Mouse (Mus musculus) right cerebral cortex, adult 2 months (tissue): ENCODE results near the gene Ext2.
A peak's percentile ranks its signal among the peaks of the same experiment; 100 is the strongest.

Experiments used
- DNase-seq, 2 experiments: peaks; one replicate each; pipeline ENCODE4 v3.0.0; 2021 to 2022; ENCODE audit warnings: low spot score in 2 of 2

The Ext2 gene

DNA sequence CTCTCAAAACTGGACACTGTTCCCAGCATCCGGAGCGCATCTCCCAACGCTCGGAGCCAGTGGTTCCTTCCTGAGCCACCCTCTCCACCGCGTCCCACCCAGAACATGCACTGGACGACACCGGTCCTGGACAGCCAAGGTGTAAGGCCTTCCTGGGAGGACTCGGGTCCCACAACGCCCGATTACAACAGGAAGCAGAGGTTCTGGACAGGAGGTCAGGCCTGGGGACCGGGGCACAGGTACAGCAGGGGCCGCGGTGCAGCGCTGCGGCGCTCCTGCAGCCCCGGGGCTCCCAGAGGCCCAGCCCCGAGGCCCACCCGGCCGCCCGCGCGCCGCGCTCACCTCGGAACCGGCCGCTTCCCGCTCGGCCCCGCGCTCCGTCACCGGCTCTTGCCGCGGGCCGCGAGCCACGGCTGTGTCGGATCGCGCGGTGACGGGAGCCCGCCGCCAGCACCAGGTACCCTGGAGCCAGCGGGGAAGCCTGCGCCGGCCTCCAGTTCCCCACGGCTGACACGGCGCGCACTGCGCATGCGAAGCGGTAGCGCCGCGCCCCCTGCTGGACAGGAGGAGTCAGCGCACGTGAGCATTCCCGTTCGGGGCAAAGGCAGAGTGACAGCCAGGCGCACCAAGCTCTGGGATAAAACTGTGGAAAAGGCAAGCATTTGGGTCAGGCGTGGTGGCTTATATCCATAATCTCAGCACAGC, at the start of gene Ext2:
Ext2 (minus strand) TSS at position 524 of the 705 bp plus-strand sequence.
- peak; percentile 88 to 92 for DNase-seq

DNA sequence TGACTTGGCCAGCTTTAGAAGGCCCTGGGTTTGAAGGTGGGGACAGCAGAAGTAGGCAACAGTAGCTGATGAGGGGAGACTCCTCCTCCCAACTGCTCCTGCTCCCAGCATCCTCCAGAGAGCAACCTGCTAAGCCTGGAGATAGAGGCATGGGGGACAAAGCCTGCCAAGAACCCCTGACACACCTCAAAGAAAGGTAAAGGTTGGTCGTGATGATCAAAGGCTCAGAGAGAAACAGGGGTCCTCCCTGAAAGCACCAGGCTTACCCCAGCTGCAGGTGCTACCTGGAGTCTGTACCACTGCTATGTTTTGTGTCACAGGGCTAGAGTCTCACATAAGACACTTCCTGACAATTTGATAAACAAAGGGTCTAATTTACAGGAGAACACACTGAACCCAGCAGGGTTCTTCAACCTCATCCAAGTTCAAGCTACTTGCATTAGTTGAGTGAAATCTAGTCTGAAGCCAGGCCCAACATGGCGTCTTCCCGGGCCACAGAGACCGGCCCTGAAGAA, 49.1 kb upstream of the Ext2 start:
- DNase-seq, result no peak

DNA sequence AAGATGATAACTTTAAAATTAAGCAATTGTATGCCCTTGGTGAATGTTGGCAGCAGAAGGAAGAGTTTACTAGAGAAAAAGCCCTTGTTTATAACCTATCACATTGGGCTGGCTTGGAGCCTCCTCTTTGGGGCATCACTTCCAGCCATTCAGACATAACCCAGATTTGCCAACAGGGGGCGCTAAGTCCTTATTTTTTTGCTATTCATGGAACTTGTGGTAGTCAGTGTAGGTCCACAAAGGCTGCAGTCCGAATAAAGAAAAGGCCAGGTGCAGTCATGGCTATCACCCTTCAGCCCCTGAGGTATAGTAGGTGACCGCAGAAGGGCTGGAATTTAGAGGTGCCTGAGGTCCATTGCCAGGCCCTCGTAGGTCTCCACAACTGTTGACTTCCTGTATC, 48.5 kb upstream of the Ext2 start:
- DNase-seq, result peak; percentile 82 to 86

DNA sequence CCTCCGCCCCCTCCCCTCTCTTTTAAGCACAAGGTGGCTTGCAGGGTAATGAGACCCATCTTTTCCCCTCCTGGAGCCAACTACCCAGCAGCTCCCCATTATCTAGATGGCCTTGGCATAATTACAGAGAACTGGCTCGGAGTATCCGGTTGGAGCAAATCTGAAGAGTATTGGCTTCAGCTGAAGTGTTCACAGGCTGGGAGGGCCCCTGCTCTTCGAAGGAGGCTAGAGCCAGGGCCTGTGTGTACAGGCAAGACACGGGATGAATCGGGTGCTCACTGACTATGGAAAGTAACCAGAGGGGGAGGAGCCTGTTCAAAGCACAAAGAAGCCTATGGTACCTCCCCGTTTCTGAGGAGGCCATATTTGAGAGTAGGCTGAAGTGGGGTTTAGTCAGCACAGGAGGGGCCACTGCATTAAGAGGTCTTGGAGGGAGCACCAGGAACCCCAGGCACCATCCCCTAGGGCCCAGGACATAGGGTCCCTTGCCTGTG, 46.8 kb upstream of the Ext2 start, which contains the start of gene Accsl:
Accsl (minus strand) TSS at position 51 of the 494 bp plus-strand sequence.
- no peak for DNase-seq

DNA sequence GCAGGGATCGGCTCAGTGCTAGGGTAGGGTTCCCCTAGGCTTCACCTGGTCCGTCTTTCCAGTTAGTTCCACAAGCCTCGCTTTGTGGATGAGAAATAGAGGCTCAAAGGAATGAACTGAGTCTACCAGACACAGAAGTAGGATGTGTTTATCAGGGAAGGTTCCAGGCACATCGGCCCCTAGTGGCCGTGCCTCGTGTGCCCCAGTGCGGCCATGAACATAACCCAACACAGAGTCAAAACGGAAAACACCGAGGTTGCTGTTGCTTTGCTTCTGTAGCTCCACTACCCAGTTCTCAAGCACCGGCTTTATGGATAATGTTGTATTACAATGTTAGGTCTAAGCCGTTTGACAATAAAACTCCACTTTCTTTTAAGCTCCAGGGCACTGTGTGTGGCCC, 46.2 kb upstream of the Ext2 start:
- DNase-seq, result no peak

DNA sequence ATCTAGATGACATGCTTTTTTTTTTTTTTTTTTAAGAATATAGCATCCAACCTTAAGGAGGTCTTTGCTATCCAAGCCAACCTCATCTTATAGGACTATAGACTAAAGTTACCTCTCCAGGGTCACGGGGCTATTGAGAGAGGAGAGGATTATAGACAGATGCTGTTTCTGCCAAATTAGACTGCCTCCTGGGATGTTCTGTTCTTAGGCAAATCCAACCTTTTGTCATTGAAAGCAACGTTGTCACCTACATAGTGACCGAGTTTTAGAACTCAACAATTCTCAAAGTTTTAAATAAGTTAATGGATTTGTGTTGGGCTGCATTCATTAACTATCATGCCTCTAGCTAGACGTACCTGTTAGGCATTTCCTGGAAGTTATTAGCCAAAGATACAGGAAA, 40.9 kb upstream of the Ext2 start:
- no peak for DNase-seq

DNA sequence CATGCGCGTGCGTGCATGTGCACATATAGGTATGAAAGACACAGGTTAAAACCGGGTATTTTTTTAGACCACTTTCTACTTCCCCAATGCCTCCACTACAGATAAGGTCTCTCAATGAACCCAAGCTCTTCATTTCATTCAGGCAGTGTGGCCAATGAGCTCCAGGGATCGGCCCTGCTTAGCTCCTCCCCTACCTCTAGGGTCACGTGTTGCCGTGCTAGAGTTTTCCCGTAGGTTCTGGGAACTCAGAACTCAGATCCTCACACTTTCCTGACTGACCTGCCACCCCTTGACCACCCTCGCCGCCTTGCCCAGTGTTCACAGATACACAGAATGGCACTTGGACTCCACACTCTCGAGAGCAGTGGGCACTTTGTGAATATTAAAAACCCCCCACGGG, 36.5 kb upstream of the Ext2 start:
- DNase-seq, result no peak

DNA sequence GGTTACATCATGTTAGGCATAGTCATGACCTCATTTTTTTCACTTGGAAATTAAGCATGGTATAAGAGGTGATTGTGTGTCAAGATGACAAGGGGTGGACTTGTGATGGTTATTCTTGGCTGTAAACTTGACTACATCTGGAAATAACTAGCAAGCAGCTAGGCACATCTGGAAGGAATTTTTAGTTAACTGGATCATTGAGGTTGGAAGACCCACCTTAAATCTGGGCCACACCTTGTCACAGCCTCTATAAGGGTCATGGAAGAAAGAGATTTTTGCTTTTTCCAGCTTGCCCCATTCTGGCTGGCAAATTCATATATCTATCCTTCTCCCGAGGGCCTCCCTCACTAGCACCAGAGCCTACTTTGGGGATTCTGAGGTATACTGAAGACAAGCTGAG, 28.9 kb upstream of the Ext2 start:
- DNase-seq, result no peak

DNA sequence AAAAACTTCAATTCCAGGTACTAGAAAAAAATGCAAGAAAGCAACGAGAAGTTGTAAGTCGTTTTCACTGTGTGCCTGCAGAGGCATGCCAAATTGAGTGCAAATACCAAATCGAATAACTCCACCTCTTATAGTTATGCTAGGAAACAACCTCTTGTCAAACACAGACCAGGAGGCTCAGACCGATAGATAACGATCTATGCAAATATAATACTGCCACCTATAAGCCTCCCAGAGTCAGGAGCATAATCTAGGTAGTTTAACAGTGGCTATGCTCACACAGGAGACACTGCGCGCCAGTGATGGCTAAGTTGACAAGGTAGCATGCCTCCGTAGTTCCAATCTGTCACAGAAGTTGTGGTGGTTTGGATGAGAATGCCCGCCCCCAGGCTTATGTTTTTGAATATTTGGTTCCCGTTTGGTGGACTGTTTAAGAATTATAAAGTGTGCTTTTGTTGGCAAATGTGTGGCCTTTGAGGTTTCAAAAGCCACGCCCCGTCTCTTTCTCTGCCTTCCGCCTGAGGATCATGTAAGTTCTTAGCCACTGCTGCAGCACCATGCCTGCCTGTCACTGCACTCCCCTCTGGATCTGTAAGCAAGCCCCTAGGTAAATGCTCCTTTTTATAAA, 28.1 kb upstream of the Ext2 start:
- no peak for DNase-seq

DNA sequence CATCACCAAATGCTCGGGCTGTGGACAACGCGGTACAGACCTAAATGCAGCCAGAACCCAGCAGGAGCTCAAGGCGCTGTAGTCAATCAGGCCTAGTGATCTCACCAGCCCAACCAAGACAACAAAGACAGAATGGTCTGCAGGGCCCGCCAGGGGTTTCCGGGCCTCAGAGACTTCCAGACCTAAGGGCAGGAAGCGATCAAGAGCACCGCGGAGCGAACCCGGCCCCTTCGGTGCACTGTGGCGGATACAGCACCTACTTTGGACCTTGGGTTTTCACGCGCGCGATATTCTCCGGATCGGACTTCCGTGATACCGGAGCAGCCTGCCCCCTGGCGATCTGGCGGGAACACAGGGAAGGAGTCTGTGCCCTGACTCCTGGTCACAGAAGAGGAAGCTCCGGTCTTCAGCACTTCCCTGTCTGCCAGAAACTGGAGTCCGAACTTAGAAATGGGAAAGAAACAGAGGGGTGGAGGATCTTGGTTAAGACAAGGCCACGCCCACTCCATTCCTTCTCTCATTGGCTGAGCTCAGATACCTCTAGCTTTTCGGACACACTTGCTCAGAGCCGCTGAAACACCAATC, 27.2 kb upstream of the Ext2 start, which contains the start of gene Accs:
Accs (minus strand) TSS at position 439 of the 585 bp plus-strand sequence.
- peak; percentile 53 to 66 for DNase-seq

DNA sequence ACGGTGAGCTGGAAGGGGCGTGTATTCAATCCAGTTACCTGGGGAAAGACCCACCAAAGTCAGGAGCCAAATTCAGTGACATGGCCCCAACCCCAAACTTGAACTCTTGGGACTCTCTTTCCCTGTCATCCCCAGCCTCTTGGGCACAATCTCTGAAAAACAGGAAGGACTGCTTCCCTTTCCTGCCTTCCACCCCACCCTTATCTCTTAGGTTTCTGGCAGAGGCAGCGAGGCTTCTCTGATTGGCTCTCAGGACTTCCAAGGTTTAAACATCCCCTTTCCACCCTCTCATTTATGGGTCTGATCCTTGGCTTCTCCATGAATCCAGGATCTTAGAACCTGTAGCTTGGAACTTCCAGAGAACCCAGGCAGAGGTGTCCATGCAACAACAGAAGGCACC, 19.0 kb upstream of the Ext2 start:
- DNase-seq, result no peak

DNA sequence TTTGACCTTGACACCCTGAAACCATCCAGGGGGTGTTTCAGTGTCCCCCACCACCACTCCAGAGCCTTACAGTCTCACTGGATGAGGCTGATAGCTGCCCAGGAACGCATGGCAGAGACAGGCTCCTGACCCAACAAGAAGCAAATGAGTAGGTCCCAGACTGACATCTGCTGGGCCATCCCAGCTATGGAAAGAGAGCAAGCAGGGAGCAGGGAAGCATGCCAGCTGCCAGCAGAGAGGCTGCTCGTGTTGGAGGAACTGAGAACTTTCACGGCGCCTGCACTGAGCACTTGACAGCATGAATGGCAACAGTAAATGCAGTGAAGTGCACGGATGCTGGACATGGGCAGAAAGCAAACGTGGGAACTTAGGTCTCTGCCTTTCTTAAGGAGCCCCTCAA, 17.7 kb upstream of the Ext2 start:
- DNase-seq, result no peak

DNA sequence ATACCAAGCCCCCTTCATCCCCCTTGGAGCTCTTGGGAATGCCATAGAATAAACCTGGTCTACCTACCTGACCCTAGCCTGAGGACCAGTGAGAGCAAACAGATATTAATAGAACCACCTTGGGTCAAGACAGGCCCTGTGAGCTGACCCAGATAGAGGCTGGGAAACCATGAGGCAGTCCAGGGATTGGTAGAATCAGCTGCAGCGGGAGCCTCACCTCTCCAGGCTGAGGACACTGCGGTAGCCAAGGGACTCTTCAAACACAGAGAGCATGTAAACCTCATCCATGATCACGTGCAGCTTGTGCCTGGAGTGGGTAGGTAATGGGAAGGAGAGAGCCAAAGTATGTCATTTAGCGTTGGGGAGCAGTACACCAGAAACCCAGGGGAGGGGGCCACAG, 16.6 kb upstream of the Ext2 start:
- DNase-seq, result no peak

DNA sequence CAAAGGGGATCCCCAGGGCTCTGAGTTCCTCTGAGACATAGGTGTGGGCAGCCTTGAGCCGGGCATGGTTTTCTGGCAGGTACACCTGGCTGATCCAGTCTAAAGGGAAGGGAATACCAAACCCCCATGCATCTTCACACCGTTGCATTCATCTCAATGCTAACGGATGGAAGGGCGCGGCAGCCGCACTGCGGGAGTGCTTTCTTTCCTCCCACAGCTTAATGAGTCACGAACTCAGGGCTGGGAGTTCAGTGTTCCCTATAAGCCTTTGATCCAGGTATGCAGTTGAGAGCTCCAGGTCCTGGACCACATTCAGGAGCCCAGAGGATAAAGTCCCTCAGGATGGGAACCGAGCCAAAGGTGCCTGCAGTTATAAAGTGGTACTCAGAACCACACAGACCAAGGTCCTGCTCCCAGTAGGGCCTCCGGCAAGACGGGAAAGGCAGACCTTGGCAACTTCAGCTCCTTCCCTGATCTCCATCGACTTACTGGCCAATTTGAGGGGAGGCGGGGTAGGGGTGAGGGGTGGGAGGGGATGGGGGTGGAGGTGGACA, 13.9 kb upstream of the Ext2 start:
- DNase-seq, result no peak

DNA sequence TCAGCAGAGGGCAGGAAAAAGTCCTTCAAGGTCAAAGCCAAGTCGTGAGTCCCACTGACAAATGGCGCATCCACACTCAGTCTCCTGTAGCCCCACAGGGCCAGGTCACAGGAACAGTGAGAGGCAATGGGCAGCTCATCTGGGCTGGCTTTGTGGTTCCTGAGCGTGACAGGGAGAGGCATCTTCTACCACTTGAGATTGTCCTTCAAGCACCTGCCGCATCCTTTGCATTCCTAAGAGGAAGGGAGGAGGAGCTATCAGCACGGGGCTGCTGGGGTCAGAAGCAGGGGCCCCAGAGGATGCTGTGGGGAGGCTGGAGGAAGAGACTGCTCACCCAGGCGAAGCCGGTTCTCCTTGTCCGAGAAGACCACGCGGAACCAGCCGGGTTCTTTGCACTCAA, 13.2 kb upstream of the Ext2 start:
- no peak for DNase-seq

DNA sequence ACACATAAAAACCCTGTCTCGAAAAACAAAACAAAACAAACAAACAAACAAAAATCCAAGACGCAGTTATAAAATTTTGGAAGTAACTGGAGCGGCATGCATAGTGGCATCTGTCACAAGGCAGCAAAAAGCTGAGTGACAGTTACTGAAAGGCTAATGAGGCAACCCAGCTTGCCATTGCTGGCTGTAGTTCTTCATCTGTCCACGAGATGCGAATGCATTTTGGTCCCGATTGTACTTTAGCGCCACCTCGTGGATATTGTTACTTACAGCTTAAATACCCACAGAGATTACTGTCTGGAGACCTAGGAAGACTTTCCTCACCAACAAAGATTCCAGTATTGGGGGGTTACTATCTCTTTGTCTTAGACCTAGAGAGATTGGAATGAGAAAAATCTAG, 1.2 kb upstream of the Ext2 start:
- DNase-seq, result peak; percentile 56 to 71

DNA sequence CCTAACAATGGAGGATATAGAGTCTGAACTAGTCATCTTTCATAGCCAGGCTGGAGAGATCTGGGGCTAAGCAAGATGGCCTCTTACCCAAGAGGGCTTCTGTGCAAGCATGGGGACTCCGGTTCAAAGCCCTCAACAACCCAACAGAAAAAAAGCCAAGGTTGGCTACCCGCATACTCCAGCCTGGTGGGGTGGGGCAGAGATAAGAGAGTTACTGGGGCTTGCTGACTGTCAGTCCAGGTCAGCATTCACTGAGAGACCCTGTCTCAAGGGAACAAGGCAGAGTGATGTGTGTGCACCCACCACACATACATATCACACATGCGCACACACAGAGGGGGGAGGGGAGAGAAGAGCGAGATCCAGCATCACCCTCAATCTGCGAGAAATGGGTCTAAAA, 4.6 kb downstream of the Ext2 start:
- DNase-seq, result no peak

DNA sequence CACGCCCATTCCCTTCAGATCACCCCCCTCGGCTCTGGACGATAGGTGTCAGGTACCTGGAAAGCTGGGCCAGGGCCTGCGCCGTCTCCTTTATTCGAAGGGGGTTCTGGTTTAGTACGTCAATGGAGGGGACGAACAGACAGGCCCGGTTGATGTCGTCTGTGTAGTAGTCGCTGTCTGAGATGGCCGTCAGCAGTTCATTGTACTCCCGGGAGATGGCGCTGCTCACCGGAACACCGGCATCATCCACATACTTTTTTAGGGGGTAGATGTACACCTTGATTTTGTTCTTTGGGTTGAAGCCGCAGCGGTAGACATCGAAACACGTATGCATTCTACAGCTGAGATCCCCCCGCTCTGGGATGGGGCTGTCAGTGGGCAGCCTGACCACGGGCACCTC, 9.0 kb downstream of the Ext2 start:
- DNase-seq, result no peak

DNA sequence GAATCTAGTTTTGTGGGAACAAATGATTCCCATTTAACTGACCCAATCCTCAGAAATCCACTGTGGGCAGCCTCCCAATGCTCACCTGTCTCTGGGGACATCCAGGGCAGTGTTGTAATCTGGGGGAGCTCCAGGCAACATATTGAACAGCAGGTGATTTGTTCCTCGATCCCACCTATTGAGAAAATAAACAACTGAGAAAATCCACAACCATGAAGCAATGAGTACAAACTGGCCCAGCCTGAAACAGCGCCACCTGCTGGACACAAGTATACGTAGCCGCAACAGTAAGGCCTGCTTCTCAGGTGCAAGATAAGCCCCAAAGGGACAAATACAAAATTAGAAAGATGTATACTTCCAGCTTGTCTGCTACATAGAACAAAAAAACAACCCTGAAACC, 10.6 kb downstream of the Ext2 start:
- DNase-seq, result peak; percentile 55 to 63

DNA sequence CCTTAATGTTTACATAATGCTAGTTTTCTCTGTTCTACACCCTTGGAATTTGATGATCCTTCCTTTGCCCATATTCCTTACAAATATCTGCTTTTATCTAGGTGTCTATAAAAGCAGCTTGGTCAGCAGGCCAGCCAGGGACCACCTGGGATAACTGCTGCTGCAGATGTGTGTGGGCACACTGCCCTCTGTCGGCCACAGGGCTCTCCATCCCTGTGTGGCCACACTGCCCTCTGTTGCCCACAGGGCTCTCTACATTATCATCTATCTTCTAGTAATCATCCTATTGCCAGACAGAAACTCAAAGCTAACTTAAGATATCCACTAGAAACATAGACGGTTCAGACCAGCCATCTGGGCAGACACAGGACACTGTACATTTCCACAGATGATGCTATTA, 12.4 kb downstream of the Ext2 start:
- DNase-seq, result peak; percentile 46 to 63

DNA sequence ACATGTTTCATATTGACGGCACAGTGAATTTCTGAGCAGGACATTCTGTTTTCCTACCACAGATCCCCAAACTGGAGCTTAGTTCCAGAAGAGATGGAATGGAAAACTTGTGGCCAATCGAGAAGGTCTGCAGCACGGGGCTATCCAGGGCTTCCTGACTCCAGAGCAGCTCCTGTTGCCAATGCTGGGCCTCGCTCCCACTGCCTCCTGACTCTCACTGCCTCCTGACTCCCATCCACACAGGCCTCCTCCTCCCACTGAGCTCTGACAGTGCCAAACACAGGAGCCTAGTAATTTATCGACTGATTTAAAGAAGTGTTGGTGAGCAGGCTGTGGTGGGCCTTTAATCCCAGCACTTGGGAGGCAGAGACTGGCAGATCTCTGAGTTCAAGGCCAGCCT, 14.3 kb downstream of the Ext2 start:
- DNase-seq, result no peak

DNA sequence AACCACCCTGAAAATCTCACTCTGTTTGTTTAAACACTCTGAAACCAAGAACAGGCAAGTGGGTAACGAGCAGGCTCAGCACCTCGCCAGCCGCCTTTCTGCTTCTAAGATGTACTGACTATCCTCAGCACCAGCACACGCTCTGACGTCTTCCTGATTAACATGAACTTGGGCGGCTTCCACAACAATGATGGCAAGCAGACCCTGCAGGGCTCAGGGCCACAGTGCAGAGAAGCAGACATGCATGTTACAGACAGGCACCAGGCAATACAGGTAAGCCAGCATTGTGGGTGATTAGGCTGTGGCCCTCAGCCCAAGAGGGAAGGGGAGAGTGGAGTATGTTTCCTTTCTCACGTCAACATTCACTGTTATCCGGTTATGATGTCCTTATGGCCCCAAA, 14.9 kb downstream of the Ext2 start:
- no peak for DNase-seq
